Mouse (Mus musculus) liver, postnatal 0 days (tissue): ENCODE results near the gene Dnah8. TPM values are rescaled to one million over a fixed set of nuclear protein-coding genes. Genes with fewer than 3 reads are reported as not detected.

Experiments used
- ATAC-seq: fragments of 200-750 bp; cut with Nextera tagmentation; 2 replicates; pipeline ENCODE4 v1.8.0; 2017; ENCODE audit warnings: mild to moderate bottlenecking, moderate library complexity
- DNase-seq: peaks from one replicate; pipeline ENCODE4 v3.0.0-alpha.2; 2016
- H3K27ac ChIP-seq: fragments of 300-500 bp; sonication (generic); 2 replicates; pipeline ENCODE4 v1.5.1; 2014; ENCODE audit warnings: antibody characterized with exemption, moderate library complexity, mild to moderate bottlenecking, low read depth
- H3K27me3 ChIP-seq: fragments of 300-500 bp; sonication (generic); 2 replicates; pipeline ENCODE4 v1.6.1; 2014; ENCODE audit warnings: low read length, control low read depth, mixed read lengths; ENCODE audit not compliant: insufficient read depth
- H3K36me3 ChIP-seq: fragments of 300-500 bp; sonication (generic); replicated peaks from 2 replicates; pipeline ENCODE4 v1.6.1; 2014; ENCODE audit warnings: mild to moderate bottlenecking, control low read depth, low read length, moderate library complexity, mixed read lengths; ENCODE audit not compliant: insufficient read depth
- H3K4me1 ChIP-seq: fragments of 300-500 bp; sonication (generic); 2 replicates; pipeline ENCODE4 v1.6.1; 2014; ENCODE audit warnings: antibody characterized with exemption, mild to moderate bottlenecking, control low read depth; ENCODE audit not compliant: insufficient read depth
- H3K4me2 ChIP-seq: fragments of 300-500 bp; sonication (generic); 2 replicates; pipeline ENCODE4 v1.6.1; 2014; ENCODE audit warnings: low read depth, mild to moderate bottlenecking, low read length, moderate library complexity, mixed read lengths
- H3K4me3 ChIP-seq: fragments of 300-500 bp; sonication (generic); 2 replicates; pipeline ENCODE4 v1.5.1; 2014; ENCODE audit warnings: low read depth, low read length
- H3K9ac ChIP-seq: fragments of 300-500 bp; sonication (generic); replicated peaks from 2 replicates; pipeline ENCODE4 v1.6.1; 2014; ENCODE audit warnings: mild to moderate bottlenecking, moderate library complexity
- H3K9me3 ChIP-seq: fragments of 300-500 bp; sonication (generic); 2 replicates; pipeline ENCODE4 v1.6.1; 2016; ENCODE audit warnings: mild to moderate bottlenecking, control low read depth, low read length, mixed read lengths
- CTCF ChIP-seq: sonication (generic); IDR thresholded peaks from 2 replicates; pipeline ENCODE4 v1.5.1; 2016; ENCODE audit warnings: antibody characterized with exemption, low read depth
- EP300 ChIP-seq: IDR thresholded peaks from 2 replicates; pipeline ENCODE4 v1.6.1; 2016; ENCODE audit warnings: antibody characterized with exemption, low read depth, mild to moderate bottlenecking
- WGBS: fragments of 180-500 bp; shearing (Covaris S2); extraction: QIAGEN DNeasy Blood & Tissue Kit; methylation state at CpG from one replicate; pipeline ENCODE4 v1.1.7; 2014; ENCODE audit not compliant: insufficient replicate concordance; 5-methylcytosine and 5-hydroxymethylcytosine counted together
- polyA plus RNA-seq: library from polyadenylated mRNA; unstranded; fragments of >200 nt; fragmentation: Nextera tagmentation; extraction: Ambion mirVana; gene quantifications from 2 replicates; pipeline ENCODE4 v1.2.1, GENCODE M21; 2015

Gene Dnah8
- polyA plus RNA-seq, 1 experiment from 2014 or later, result 0.63 TPM

DNA sequence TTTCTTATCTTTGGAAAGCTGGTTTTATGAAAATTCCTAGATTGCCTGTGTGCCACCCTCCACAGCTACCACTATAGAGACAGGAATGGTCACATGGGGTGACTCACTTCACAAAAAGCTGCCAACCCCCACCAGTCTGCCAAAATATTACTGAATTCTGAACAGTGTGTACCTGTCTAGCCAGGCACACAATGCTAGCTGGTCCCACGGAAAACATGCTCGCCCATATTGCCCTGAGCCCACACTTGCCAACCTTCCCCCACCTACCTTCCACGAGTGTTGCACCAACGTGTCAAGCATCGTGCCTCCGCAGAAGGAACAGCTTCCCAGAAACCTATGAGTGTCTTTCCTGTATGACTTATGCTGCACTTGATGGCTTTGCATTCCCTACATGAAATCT, 43.0 kb upstream of the Dnah8 start:
- Histone ChIP-seq H3K27me3 (no peaks in the 10 kb centered on the region), H3K9ac (no peak overlapping the region), H3K36me3 (no peaks in the 10 kb centered on the region), H3K9me3 (no peaks in the 10 kb centered on the region), H3K4me2 (no peak overlapping the region), H3K4me1 (peaks cover 7% of the 10 kb centered on the region), H3K4me3 (no peak overlapping the region), H3K27ac (no peak overlapping the region)
- DNase-seq (no peak), ATAC-seq (no peak)
- no peak for TF ChIP-seq CTCF
- TF ChIP-seq EP300, result no peak
- 85% methylated on average over 6 of the region's 6 CpGs for WGBS

DNA sequence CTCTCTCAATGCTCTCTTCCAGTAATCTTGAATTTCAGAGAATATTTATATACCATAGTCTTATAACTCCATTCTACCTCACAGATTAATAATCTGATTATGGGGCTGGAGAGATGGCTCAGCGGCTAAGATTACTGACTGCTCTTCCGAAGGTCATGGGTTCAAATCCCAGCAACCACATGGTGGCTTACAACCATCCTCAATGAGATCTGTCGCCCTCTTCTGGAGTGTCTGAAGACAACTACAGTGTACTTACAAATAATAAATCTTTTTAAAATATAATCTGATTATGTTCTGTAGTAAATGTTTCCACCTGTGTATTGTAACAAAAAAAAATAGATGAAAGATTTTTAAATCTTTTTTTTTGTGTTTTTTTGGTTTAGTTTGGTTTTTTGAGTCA, 41.8 kb upstream of the Dnah8 start:
- no peak for ATAC-seq
- H3K9me3 ChIP-seq, result no peaks in the 10 kb centered on the region
- H3K27me3 ChIP-seq, result no peaks in the 10 kb centered on the region
- no peak overlapping the region for H3K9ac ChIP-seq
- no peak overlapping the region for H3K4me2 ChIP-seq
- H3K27ac ChIP-seq, result no peak overlapping the region
- no peak for DNase-seq
- no peaks in the 10 kb centered on the region for H3K4me1 ChIP-seq
- TF ChIP-seq CTCF (peak; percentile 13; the same call in 1 of the 2 replicates), EP300 (no peak)
- no peak overlapping the region for H3K4me3 ChIP-seq
- H3K36me3 ChIP-seq, result no peaks in the 10 kb centered on the region
- WGBS, result 70% methylated on average over 3 of the region's 3 CpGs

DNA sequence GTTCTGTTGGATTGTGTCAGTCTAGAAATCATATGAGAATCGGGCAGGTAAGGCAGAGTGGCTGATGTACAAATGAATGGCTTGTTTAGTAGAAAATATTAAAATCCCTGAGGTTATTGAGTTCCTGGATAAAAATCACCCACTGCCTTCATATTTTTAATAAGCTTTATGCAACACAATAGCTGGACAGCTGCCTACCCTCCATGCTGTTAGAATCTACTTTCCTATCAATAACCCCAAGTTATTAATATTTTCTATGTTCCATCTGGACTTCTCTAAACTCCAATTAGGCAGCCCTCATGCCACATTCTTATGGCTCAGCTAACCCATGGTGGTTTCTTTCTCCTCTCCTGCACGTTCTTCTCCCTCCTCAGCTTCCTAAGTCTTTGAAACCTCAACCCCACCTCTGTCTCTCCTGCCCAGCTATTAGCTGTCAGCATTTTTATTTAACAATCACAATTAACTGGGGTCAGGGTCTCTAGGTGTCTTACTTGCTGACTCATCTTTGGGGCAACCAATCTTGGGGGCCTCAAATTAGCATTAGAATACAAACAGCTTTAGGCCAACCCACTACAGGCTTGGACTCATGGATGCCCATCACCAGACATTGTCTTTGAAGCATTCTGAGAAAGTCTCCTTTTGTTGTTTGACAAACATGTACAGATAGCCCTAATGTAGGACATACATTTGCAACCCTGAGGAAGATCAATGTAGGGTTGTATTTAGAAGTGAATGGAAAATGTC, 40.7 kb upstream of the Dnah8 start:
- TF ChIP-seq EP300 (no peak), CTCF (no peak)
- ATAC-seq (no peak), DNase-seq (no peak)
- WGBS, result 70% methylated on average over 2 of the region's 2 CpGs
- Histone ChIP-seq H3K9me3 (no peaks in the 10 kb centered on the region), H3K4me3 (no peak overlapping the region), H3K36me3 (no peaks in the 10 kb centered on the region), H3K27me3 (no peaks in the 10 kb centered on the region), H3K27ac (no peak overlapping the region), H3K9ac (no peak overlapping the region), H3K4me2 (no peak overlapping the region), H3K4me1 (no peaks in the 10 kb centered on the region)

DNA sequence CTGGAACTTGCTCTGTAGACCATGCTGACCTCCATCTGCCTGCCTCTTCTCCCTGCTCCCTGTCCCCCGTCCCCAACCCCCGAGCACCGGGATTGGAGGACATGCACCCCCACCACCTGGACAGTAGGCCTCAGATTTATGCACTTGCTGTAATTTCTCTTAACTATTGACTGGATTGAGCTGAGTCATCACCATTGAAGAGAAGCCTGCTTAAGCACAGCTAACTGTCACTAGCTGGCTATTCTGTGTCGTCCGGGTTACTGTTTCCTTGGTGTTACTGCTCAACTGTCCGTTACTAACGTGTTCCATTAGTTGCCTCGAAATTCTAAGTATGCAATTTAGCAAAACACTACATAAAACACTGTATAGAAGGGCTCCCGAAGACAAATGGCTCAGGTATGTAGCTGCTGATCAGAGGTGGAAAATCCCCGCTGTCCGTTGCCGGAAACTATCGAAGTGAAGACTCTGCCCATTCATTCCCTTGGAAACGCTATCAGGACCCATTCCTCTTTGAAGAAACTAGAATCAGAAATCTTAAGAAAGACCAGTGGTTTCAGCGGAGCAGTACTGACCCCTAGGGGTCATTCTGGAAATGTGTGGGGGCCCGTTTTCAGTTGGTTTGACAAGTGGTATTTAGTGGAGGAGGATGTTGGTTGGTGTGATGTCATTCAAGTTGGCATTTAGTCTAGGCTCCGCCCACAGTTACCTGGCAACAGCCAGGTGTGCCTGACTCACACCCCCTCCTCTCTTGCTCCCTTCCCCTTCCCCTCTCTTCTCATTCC, 33.5 kb upstream of the Dnah8 start:
- Histone ChIP-seq H3K4me2 (no peak overlapping the region), H3K36me3 (peaks cover 33% of the 10 kb centered on the region), H3K27me3 (no peaks in the 10 kb centered on the region), H3K4me3 (no peak overlapping the region), H3K4me1 (no peaks in the 10 kb centered on the region), H3K27ac (no peak overlapping the region), H3K9ac (no peak overlapping the region), H3K9me3 (no peaks in the 10 kb centered on the region)
- DNase-seq (peak; percentile 46), ATAC-seq (peak; percentile 60; the same call in 1 of the 2 replicates)
- no peak for TF ChIP-seq EP300
- peak; percentile 72 for TF ChIP-seq CTCF
- WGBS, result 63% methylated on average over 17 of the region's 17 CpGs

DNA sequence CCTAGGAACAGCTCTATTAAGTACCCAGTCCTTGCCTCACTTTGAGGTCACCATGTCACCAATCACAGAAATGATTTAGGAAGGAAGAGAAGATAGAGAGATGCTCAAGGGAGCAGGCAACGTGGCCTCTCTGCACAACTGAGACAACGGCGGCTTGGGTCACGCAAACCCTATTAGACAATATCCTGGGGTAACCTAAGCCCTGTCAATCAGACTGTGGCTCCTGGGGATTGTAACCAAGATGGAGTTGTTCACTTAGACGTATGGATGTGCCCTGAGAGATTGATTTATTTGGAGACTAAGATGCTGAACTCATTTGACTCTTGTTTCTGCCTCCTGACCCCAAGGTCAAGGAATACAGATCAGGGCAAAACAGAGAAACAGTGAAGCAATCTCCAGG, 29.7 kb upstream of the Dnah8 start:
- H3K36me3 ChIP-seq, result peaks cover 66% of the 10 kb centered on the region
- H3K9ac ChIP-seq, result no peak overlapping the region
- H3K9me3 ChIP-seq, result no peaks in the 10 kb centered on the region
- TF ChIP-seq EP300, result no peak
- TF ChIP-seq CTCF, result no peak
- WGBS, result 69% methylated on average over 5 of the region's 5 CpGs
- no peak for DNase-seq
- no peak overlapping the region for H3K27ac ChIP-seq
- H3K4me3 ChIP-seq, result no peak overlapping the region
- no peak for ATAC-seq
- H3K27me3 ChIP-seq, result no peaks in the 10 kb centered on the region
- no peak overlapping the region for H3K4me2 ChIP-seq
- H3K4me1 ChIP-seq, result no peaks in the 10 kb centered on the region

DNA sequence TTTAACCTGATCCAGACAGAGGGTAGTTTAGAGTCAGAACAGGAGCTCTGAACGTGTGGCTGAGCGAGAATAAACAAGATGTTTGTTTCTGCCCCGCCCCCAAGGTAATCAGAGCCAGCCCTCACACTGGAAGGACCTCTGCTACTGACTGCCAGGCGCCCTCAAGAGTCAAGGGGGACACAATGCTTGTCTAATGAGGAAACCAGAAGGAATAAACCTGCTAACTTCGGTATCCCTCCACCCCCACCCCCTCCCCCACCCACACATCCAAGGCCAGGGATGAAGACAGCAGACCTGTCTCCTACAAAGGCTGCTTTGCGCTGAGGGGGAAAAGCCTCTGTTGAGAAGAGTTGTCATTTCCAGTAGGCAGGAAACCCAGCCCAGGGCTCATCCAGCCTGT, 29.3 kb upstream of the Dnah8 start:
- 70% methylated on average over 6 of the region's 6 CpGs for WGBS
- H3K9ac ChIP-seq, result no peak overlapping the region
- no peak overlapping the region for H3K27ac ChIP-seq
- no peaks in the 10 kb centered on the region for H3K9me3 ChIP-seq
- ATAC-seq, result no peak
- H3K4me3 ChIP-seq, result no peak overlapping the region
- no peaks in the 10 kb centered on the region for H3K4me1 ChIP-seq
- TF ChIP-seq CTCF (no peak), EP300 (no peak)
- no peak for DNase-seq
- no peaks in the 10 kb centered on the region for H3K27me3 ChIP-seq
- no peak overlapping the region for H3K4me2 ChIP-seq
- H3K36me3 ChIP-seq, result peaks cover 66% of the 10 kb centered on the region
